Mouse (Mus musculus) cerebellum, adult 2 months (tissue): Measurements from ENCODE around the gene Med10.

ENCODE experiments used
- CTCF ChIP-seq: fragments of 200-500 bp; IDR thresholded peaks from 2 replicates; pipeline ENCODE4 v1.5.1; 2011; ENCODE audit warnings: low read depth, mild to moderate bottlenecking, control low read depth, low read length, moderate library complexity, borderline replicate concordance; ENCODE audit not compliant: insufficient read depth
- POLR2A ChIP-seq: fragments of 200-500 bp; IDR thresholded peaks from 2 replicates; pipeline ENCODE4 v1.6.1; 2011; ENCODE audit warnings: low read length, control low read depth, borderline replicate concordance; ENCODE audit not compliant: insufficient read depth

DNA sequence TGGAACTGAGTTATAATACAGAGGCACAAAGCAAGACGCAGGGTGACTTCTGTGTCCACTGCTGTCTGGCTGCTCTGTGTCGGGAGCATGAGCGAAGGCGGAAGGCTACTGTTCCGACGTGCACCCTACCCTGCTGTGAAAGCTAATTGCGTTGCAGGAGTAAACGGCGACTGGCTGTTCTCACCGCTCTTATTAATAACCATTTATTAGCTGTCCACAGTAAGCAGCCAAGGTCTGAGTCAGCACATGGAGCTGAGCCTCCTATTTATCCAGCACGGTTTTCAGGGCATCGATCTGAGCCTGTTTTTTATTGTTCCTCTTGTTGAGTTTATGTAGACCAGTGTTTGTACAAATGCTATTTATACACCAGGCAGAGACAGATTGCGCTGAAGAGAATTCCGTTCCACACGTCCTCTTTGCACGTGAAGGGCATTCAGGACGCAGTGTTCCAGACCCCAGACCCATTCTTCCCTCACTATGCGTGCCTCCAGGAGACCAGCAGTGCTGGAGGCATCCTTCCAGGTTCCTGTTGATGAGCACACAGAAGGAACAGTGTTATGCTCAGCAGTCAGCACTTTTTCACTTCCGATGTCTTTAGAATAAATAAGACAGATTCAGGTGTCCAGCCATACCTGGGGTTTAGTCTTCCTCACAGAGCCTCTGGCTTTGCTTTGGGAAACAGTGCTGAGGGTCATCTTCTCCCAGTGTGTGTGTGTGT lies 21.9 kb downstream of the Med10 start:
- TF ChIP-seq CTCF (no peak), POLR2A (no peak)
